Mouse (Mus musculus): Measurements from ENCODE around the gene Cyp4f37. TPM values are rescaled to one million over a fixed set of nuclear protein-coding genes. Genes with fewer than 3 reads are reported as not detected.
A peak's percentile ranks its signal among the peaks of the same experiment; 100 is the strongest.

Gene Cyp4f37
- polyA plus RNA-seq, 1 experiment from 2014 or later, result not detected

DNA sequence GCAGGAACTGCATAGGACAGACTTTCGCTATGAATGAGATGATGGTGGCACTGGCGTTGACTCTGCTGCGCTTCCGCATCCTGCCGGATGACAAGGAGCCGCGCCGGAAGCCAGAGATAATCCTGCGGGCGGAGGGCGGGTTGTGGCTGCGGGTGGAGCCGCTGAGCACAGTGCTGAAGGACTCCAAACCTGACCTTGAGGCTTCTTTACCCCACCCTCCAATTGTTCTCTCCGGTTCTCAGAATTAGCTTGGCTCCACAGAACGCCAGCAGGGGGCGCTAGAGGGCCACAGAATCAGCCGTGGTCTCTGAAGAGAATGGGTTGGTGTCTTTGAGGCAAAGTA lies 13.8 kb downstream of the Cyp4f37 start:
- ATAC-seq (ENCODE audit: insufficient number of reproducible peaks, insufficient read depth, low FRiP score, low TSS enrichment, low read depth), result 0 out of 2 replicates have a peak, but pooled peaks have one; percentile 32
- Histone ChIP-seq H3K27ac (no peak overlapping the region), H3K4me2 (peak overlapping the region; percentile 70), H3K4me1 (peaks cover 8% of the 10 kb centered on the region), H3K36me3 (no peaks in the 10 kb centered on the region), H3K9ac (peak overlapping the region; percentile 66), H3K9me3 (no peaks in the 10 kb centered on the region), H3K4me3 (peak overlapping the region; percentile 41), H3K27me3 (no peaks in the 10 kb centered on the region)
- 1% methylated on average over 17 of the region's 17 CpGs for WGBS

DNA sequence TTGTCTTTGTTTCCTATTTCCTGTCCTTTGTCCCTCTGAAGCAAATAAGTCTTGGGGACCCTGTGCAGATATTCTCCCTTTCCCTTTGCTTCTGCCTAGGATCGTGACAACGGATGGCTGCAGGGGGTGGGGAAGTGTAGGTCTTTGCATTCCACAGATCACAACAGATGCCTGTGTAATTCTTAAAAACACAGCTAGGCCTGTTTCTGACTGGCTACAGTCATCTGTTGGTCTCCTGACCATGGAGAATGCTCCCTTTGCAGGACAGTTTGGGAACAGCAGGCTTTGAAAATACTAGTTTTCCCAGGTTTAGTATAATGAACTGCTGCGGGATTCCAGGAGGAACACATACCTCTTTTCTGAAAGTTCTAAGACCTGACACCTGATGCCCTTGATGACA lies 15.2 kb downstream of the Cyp4f37 start:
- no peak overlapping the region for H3K9ac ChIP-seq
- no peaks in the 10 kb centered on the region for H3K27me3 ChIP-seq
- ATAC-seq (ENCODE audit: insufficient number of reproducible peaks, insufficient read depth, low FRiP score, low TSS enrichment, low read depth), result no peak
- H3K4me2 ChIP-seq, result no peak overlapping the region
- no peak overlapping the region for H3K4me3 ChIP-seq
- H3K9me3 ChIP-seq, result no peaks in the 10 kb centered on the region
- WGBS, result 35% methylated on average over 3 of the region's 3 CpGs
- H3K4me1 ChIP-seq, result peaks cover 8% of the 10 kb centered on the region
- no peak overlapping the region for H3K27ac ChIP-seq
- no peaks in the 10 kb centered on the region for H3K36me3 ChIP-seq

DNA sequence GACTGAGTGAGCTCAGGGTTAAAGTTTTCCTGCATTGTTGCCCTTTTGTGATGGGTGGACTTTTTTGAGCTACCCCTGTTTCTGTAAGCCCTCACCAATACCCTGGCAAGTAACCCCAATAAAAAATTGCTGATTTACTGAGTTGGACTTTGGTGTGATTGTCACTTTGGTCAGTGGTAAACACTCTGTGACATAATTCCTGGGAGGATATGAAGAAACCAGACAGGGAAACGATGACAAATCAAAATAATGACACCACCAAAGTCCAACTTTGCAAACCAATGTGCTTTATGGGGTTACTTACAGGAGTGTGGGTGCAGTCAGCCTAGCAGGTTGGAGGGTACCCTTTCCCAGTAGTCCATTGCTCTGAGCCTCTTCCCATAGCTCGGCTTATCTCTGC lies 16.0 kb downstream of the Cyp4f37 start:
- H3K36me3 ChIP-seq, result no peaks in the 10 kb centered on the region
- H3K4me3 ChIP-seq, result no peak overlapping the region
- no peak overlapping the region for H3K27ac ChIP-seq
- no peaks in the 10 kb centered on the region for H3K9me3 ChIP-seq
- no peaks in the 10 kb centered on the region for H3K27me3 ChIP-seq
- H3K4me1 ChIP-seq, result peaks cover 8% of the 10 kb centered on the region
- WGBS, result 85% methylated on average over 2 of the region's 2 CpGs
- no peak overlapping the region for H3K9ac ChIP-seq
- ATAC-seq (ENCODE audit: insufficient number of reproducible peaks, insufficient read depth, low FRiP score, low TSS enrichment, low read depth), result no peak
- H3K4me2 ChIP-seq, result no peak overlapping the region

DNA sequence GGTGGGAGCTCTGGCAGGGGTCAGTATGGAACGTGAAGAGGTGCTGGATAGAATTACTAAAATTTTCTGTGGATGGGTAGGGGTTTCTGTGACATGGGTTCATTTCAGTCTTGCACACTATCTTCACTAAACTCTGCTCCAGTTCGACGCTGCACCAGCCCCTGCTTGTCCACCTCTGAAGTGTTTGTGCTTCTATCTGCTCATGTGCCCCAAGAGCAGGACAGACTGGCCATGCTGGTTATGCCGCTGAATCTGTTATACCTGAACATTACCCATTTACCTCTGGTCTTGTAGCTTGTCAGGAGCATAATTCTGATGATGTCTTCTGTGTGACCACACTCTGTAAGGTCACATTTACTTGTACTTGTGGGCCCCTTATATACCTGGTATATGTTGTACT lies 25.5 kb downstream of the Cyp4f37 start:
- H3K9ac ChIP-seq, result no peak overlapping the region
- no peak for ATAC-seq (ENCODE audit: insufficient number of reproducible peaks, insufficient read depth, low FRiP score, low TSS enrichment, low read depth)
- no peaks in the 10 kb centered on the region for H3K27me3 ChIP-seq
- no peaks in the 10 kb centered on the region for H3K4me1 ChIP-seq
- no peaks in the 10 kb centered on the region for H3K9me3 ChIP-seq
- H3K36me3 ChIP-seq, result no peaks in the 10 kb centered on the region
- H3K4me2 ChIP-seq, result no peak overlapping the region
- H3K4me3 ChIP-seq, result no peak overlapping the region
- 86% methylated on average over 4 of the region's 4 CpGs for WGBS
- no peak overlapping the region for H3K27ac ChIP-seq

DNA sequence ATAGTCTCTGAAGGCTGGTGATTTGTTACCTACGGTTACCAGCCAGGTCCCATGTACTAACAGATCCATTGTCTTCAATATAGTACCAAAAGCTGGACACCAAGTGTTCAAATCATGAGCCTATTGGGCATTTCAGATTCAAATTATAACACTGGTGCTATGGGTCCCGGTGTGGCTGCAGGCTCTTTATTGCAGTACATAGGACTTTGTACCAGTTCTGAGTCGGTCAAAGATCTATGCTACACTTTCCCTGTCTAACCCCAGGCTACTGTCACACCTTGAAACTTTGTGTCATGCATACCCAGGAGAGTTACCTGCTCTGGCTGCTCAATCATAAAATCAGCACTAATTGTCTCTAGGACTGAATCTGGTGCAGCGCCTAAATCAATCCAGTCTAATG lies 32.8 kb downstream of the Cyp4f37 start:
- no peak for ATAC-seq (ENCODE audit: insufficient number of reproducible peaks, insufficient read depth, low FRiP score, low TSS enrichment, low read depth)
- H3K4me3 ChIP-seq, result no peak overlapping the region
- no peaks in the 10 kb centered on the region for H3K27me3 ChIP-seq
- no peaks in the 10 kb centered on the region for H3K9me3 ChIP-seq
- H3K4me1 ChIP-seq, result 0 out of 2 replicates have a peak, but pooled peaks cover 2% of the 10 kb centered on the region
- H3K4me2 ChIP-seq, result no peak overlapping the region
- no peak overlapping the region for H3K9ac ChIP-seq
- no peaks in the 10 kb centered on the region for H3K36me3 ChIP-seq
- H3K27ac ChIP-seq, result no peak overlapping the region
- WGBS, result 84% methylated on average over 4 of the region's 4 CpGs

DNA sequence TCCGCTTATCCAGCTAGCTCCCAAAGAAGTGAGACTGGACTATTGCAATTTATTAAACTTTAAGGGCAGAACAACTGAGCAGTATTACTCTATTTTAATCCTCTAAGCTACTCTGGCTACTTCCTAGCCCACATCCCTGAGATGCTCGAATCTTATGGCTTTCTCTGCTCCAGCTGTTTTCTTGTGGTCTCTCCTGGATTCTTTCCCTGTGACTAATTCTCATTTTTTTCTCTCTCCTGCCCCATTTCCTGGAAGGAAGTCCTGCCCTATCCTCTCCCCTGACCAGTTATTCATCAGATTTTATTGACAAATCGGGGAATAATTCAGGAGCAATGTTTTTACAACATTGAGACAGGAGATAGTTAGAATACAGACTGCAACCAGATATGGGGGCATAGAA lies 35.9 kb downstream of the Cyp4f37 start:
- 74% methylated on average over 3 of the region's 3 CpGs for WGBS
- ATAC-seq (ENCODE audit: insufficient number of reproducible peaks, insufficient read depth, low FRiP score, low TSS enrichment, low read depth), result no peak

DNA sequence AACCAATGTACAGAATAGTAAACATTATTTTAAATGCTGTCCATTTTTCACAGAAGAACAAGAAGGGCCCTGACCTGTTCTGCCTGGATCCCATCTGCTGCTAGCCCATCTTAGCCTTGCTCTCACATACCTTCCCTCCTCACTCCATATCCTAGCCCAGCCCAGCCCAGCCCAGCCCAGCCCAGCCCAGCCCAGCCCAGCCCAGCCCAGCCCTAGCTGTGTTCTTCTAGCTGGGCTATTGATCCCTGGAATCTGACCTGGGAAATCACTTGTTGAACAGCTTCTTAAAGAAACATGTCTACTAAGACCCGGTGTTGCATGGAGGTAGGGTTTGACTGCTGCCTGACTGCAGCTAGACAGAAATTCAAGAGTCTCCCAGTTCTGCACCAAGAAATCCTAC lies 37.1 kb downstream of the Cyp4f37 start:
- no peaks in the 10 kb centered on the region for H3K36me3 ChIP-seq
- no peaks in the 10 kb centered on the region for H3K27me3 ChIP-seq
- H3K4me2 ChIP-seq, result no peak overlapping the region
- no peak overlapping the region for H3K4me3 ChIP-seq
- no peak overlapping the region for H3K27ac ChIP-seq
- no peak for ATAC-seq (ENCODE audit: insufficient number of reproducible peaks, insufficient read depth, low FRiP score, low TSS enrichment, low read depth)
- no peaks in the 10 kb centered on the region for H3K9me3 ChIP-seq
- H3K4me1 ChIP-seq, result 0 out of 2 replicates have a peak, but pooled peaks cover 3% of the 10 kb centered on the region
- 86% methylated on average over 1 of the region's 1 CpGs for WGBS
- no peak overlapping the region for H3K9ac ChIP-seq

More for the DNA sequence above, 35.9 kb downstream of the Cyp4f37 start:
- Histone ChIP-seq H3K27me3 (no peaks in the 10 kb centered on the region), H3K9ac (no peak overlapping the region), H3K4me2 (no peak overlapping the region), H3K4me3 (no peak overlapping the region), H3K36me3 (no peaks in the 10 kb centered on the region), H3K4me1 (0 out of 2 replicates have a peak, but pooled peaks cover 3% of the 10 kb centered on the region), H3K27ac (no peak overlapping the region), H3K9me3 (no peaks in the 10 kb centered on the region)

DNA sequence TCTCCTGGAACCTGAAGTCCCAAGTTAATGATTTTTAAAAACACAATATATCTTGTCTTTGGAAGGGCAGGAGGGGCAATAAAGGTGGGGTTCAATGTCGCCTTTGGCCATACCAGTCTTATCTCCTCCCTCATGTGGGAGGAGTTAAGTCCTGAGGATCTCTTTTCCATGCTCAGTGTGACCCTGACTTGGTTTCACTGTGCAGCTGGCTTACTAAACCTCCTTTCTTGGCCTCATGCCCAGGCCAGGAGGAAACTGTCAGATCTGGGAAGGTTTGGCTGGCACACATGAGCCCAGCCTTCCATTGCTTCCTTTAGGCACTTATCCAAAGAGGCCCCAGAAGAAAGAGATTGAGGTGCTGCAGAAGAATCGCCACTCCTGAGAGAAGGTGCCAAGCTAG lies 37.6 kb downstream of the Cyp4f37 start, which contains the start of gene Cyp4f40:
Cyp4f40 (plus strand) TSS at position 189 of the 400 bp plus-strand sequence.
- ATAC-seq (ENCODE audit: insufficient number of reproducible peaks, insufficient read depth, low FRiP score, low TSS enrichment, low read depth), result no peak
- no peaks in the 10 kb centered on the region for H3K36me3 ChIP-seq
- H3K4me3 ChIP-seq, result no peak within 1 kb of the TSS
- no peaks in the 10 kb centered on the region for H3K9me3 ChIP-seq
- WGBS, result 55% methylated on average over 2 of the region's 2 CpGs
- no peaks in the 10 kb centered on the region for H3K27me3 ChIP-seq
- no peak within 1 kb of the TSS for H3K9ac ChIP-seq
- H3K27ac ChIP-seq, result no peak within 1 kb of the TSS
- H3K4me2 ChIP-seq, result no peak within 1 kb of the TSS
- 0 out of 2 replicates have a peak, but pooled peaks cover 3% of the 10 kb centered on the region for H3K4me1 ChIP-seq

DNA sequence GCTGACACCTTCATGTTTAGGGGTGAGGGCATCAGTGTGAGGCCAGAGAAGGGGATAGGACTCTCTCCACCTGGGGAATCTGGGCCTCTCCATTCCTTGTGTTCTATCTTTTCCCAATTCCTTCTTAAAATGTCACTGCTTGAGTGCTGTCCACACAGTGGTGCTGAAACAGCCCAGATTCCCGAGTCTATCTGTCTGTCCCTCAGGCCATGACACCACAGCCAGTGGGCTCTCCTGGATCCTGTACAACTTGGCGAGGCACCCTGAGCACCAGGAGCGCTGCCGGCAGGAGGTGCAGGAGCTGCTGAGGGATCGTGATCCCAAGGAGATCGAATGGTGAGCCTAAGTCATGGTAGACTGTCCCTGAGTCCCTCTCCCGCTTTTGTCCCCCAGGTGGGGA lies 52.9 kb downstream of the Cyp4f37 start:
- Histone ChIP-seq H3K4me2 (no peak overlapping the region), H3K9me3 (no peaks in the 10 kb centered on the region), H3K27me3 (no peaks in the 10 kb centered on the region), H3K4me1 (no peaks in the 10 kb centered on the region), H3K9ac (no peak overlapping the region), H3K27ac (no peak overlapping the region), H3K36me3 (no peaks in the 10 kb centered on the region), H3K4me3 (no peak overlapping the region)
- WGBS, result 67% methylated on average over 7 of the region's 7 CpGs
- no peak for ATAC-seq (ENCODE audit: insufficient number of reproducible peaks, insufficient read depth, low FRiP score, low TSS enrichment, low read depth)

DNA sequence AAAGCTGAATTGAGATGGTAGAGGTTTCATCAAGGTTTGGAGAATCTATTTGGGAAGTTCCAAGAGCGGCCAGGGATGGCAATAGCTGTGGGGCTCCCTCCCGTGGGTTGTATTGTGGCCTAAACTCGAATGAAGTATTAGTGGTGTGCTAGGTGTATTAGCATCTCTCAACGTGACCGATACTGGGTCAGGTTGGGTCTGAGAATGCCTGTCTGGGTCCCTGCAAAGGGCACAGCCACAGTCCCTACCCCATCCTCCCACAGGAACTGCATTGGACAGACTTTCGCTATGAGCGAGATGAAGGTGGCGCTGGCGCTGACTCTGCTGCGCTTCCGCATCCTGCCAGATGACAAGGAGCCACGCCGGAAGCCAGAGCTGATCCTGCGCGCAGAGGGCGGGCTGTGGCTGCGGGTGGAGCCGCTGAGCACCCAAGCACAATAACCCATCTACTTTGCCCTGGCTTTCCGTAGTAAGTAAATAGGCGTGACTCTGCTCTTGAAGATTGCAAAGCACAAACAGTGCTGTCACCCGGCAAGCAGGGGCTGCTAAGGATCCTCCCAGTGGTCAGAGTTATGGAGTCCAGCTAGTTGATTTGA lies 55.0 kb downstream of the Cyp4f37 start:
- Histone ChIP-seq H3K27ac (no peak overlapping the region), H3K9me3 (no peaks in the 10 kb centered on the region), H3K4me2 (peak overlapping the region; percentile 24), H3K36me3 (no peaks in the 10 kb centered on the region), H3K27me3 (no peaks in the 10 kb centered on the region), H3K4me3 (no peak overlapping the region), H3K4me1 (no peaks in the 10 kb centered on the region), H3K9ac (no peak overlapping the region)
- WGBS, result 36% methylated on average over 21 of the region's 21 CpGs
- no peak for ATAC-seq (ENCODE audit: insufficient number of reproducible peaks, insufficient read depth, low FRiP score, low TSS enrichment, low read depth)

DNA sequence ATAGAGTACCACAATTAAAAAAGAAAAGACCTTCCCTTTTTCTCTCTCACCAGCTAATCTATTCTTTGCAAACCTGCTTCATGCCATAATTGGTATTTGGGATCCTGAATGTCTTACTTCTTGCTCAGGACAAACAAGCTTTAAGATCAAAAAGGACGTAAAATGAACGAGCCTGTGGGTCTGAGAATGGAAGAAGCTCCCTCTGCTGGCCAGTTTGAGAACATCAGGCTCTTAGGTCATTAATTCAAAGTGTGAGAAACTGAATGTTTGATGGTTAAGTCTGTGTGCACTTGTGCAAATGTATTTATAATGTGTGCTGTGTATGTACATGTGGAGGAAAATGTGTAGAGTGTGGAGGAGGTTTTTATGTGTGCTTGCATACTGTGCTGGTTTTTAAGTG lies 59.3 kb downstream of the Cyp4f37 start:
- 24% methylated on average over 2 of the region's 2 CpGs for WGBS
- no peak for ATAC-seq (ENCODE audit: insufficient number of reproducible peaks, insufficient read depth, low FRiP score, low TSS enrichment, low read depth)

DNA sequence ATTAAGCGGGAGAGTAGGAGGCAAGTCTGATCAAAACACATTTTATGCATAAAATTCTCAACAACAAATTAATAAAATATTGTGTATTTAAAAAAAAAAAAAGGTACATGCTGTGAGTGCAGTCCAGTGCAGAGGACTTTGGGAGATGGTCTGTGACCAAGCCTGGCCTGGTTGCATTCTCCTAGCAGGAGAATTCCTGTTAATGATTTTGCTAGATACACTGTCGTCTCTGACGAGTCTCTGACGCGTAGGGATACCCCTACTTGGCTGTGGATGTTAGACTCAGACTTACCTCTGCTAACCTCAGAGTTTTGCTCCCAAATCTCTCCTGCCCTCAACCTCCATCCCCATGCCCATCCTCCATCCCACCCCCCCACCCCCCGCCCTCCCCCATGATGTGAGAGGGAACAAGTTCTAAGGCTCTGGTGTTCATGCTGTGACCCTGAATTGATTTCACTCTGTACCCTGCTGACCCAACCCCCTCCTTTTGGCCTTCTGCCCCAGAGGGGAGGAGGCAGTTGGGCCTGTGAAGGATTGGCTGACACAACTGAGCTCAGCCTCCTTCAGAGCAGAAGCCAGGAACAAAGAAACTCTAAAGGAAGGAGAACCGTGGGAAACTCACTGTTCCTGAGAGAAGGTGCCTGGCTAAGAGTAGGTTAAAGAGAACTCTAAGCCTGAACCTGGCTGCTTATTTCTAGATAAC lies 64.1 kb downstream of the Cyp4f37 start, which contains the start of gene Cyp4f15:
Cyp4f15 (plus strand) TSS at position 580 of the 703 bp plus-strand sequence.
- peaks cover 4% of the 10 kb centered on the region; the same call in 1 of the 2 replicates for H3K4me1 ChIP-seq
- H3K27me3 ChIP-seq, result no peaks in the 10 kb centered on the region
- no peak within 1 kb of the TSS for H3K9ac ChIP-seq
- H3K9me3 ChIP-seq, result no peaks in the 10 kb centered on the region
- no peak within 1 kb of the TSS for H3K27ac ChIP-seq
- no peak for ATAC-seq (ENCODE audit: insufficient number of reproducible peaks, insufficient read depth, low FRiP score, low TSS enrichment, low read depth)
- WGBS, result 28% methylated on average over 7 of the region's 7 CpGs
- no peak within 1 kb of the TSS for H3K4me3 ChIP-seq
- H3K4me2 ChIP-seq, result no peak within 1 kb of the TSS
- no peaks in the 10 kb centered on the region for H3K36me3 ChIP-seq

More for the DNA sequence above, 59.3 kb downstream of the Cyp4f37 start:
- Histone ChIP-seq H3K36me3 (no peaks in the 10 kb centered on the region), H3K4me2 (no peak overlapping the region), H3K9me3 (no peaks in the 10 kb centered on the region), H3K27ac (no peak overlapping the region), H3K4me1 (peaks cover 1% of the 10 kb centered on the region; the same call in 1 of the 2 replicates), H3K4me3 (no peak overlapping the region), H3K27me3 (no peaks in the 10 kb centered on the region), H3K9ac (no peak overlapping the region)

Measured in embryonic facial prominence, embryonic 13.5 days (tissue).